Mouse (Mus musculus): ENCODE measurements around the gene Gm1527. TPM values are rescaled to one million over a fixed set of nuclear protein-coding genes. Genes with fewer than 3 reads are reported as not detected.

The Gm1527 gene
- not detected for polyA plus RNA-seq (2014; fragmentation: Illumina TruSeq; extraction: RNeasy Lipid Tissue Mini Kit (QIAGEN cat#74804); ENCODE audit: low read depth, low replicate concordance)

DNA sequence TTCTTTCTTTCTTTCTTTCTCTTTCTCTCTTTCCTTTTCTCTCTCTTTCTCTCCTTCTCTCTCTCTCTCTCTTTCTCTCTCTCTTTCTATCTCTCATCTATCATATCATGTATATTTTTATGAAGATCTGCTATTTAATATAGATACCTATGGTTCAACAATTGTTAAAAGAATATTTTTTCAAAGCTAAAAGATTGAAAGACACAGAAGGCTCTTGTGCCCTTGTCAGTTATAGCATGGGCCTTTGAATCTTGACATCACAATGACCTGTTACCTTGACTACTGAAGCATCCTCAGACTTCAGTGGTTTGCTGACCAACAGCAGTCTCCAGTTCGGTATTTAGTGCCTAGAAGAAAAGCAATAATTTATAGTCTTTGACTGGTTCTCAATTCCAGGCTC lies at the start of gene Gm1527:
Gene Gm1527, plus strand, starts transcription at position 301 of the 400 bp plus-strand sequence.

Other genes starting within 250 kb of the Gm1527 start
- not detected for gene Slc2a2, start 194.7 kb upstream of the Gm1527 start, polyA plus RNA-seq (2014; fragmentation: Illumina TruSeq; extraction: RNeasy Lipid Tissue Mini Kit (QIAGEN cat#74804); ENCODE audit: low read depth, low replicate concordance)
- gene Eif5a2, start 111.3 kb upstream of the Gm1527 start, polyA plus RNA-seq (2014; fragmentation: Illumina TruSeq; extraction: RNeasy Lipid Tissue Mini Kit (QIAGEN cat#74804); ENCODE audit: low read depth, low replicate concordance), result 9.9 TPM
- gene Rpl22l1, start 87.2 kb upstream of the Gm1527 start, polyA plus RNA-seq (2014; fragmentation: Illumina TruSeq; extraction: RNeasy Lipid Tissue Mini Kit (QIAGEN cat#74804); ENCODE audit: low read depth, low replicate concordance), result 382 TPM
- gene Egfem1, start 189.4 kb downstream of the Gm1527 start, polyA plus RNA-seq (2014; fragmentation: Illumina TruSeq; extraction: RNeasy Lipid Tissue Mini Kit (QIAGEN cat#74804); ENCODE audit: low read depth, low replicate concordance), result not detected